Mouse (Mus musculus) heart, adult 2 months (tissue): ENCODE results near the gene 4933402N22Rik. TPM values are rescaled to one million over a fixed set of nuclear protein-coding genes. Genes with fewer than 3 reads are reported as not detected.
"Not testable (repeated sequence)": the region's sequence is repeated elsewhere in the genome, so short reads cannot be mapped to it uniquely, and the experiment has no call there.

ENCODE experiments used
- DNase-seq, 2 experiments: peaks; one replicate each; pipeline ENCODE4 v3.0.0; 2021
- H3K27ac ChIP-seq: fragments of 200-600 bp; 2 replicates; pipeline ENCODE4 v1.8.1; 2022
- H3K27me3 ChIP-seq: fragments of 200-500 bp; 2 replicates; pipeline ENCODE4 v1.6.1; 2012; ENCODE audit warnings: mild to moderate bottlenecking, low read length, inconsistent platforms, mixed read lengths; ENCODE audit not compliant: control insufficient read depth, insufficient read depth
- H3K36me3 ChIP-seq: fragments of 200-500 bp; 2 replicates; pipeline ENCODE4 v1.6.1; 2012; ENCODE audit warnings: low read length, inconsistent platforms; ENCODE audit not compliant: control insufficient read depth, insufficient read depth
- H3K4me1 ChIP-seq: fragments of 200-500 bp; 2 replicates; pipeline ENCODE4 v1.6.1; 2011; ENCODE audit warnings: low read length; ENCODE audit not compliant: control insufficient read depth, insufficient read depth
- H3K4me3 ChIP-seq: fragments of 200-600 bp; 2 replicates; pipeline ENCODE4 v1.8.1; 2022
- H3K79me2 ChIP-seq: fragments of 200-500 bp; replicated peaks from 2 replicates; pipeline ENCODE4 v1.6.1; 2012; ENCODE audit warnings: mild to moderate bottlenecking, inconsistent platforms, low read length, moderate library complexity, mixed read lengths; ENCODE audit not compliant: control insufficient read depth, insufficient read depth
- H3K9ac ChIP-seq: fragments of 200-500 bp; 2 replicates; pipeline ENCODE4 v1.6.1; 2012; ENCODE audit warnings: low read depth, mild to moderate bottlenecking, control low read depth, inconsistent platforms, low read length, mixed read lengths
- WGBS: fragments of 180-500 bp; shearing (Covaris S2); methylation state at CpG from one replicate; pipeline ENCODE4 v1.1.7; 2018; 5-methylcytosine and 5-hydroxymethylcytosine counted together
- intact Hi-C: fragments of 180-260 bp; cut with DNase I; formaldehyde crosslinking; loops from one replicate; pipeline ENCODE4 v1.15.1; 2025
- long read RNA-seq: library from polyadenylated mRNA; stranded (forward); transcript quantifications from one replicate; pipeline ENCODE4 v2.0.0, GENCODE M21; 2021
- polyA plus RNA-seq: library from polyadenylated mRNA; depleted of rRNA; stranded (reverse); fragments of >200 nt; gene quantifications from 2 replicates; pipeline ENCODE4 v1.2.3, GENCODE M21; 2012; rRNA removed
- total RNA-seq, 2 experiments: library from RNA; stranded (reverse); gene quantifications; 2 replicates each; pipeline ENCODE4 v1.2.3; 2021

4933402N22Rik gene
- total RNA-seq: not detected
- polyA plus RNA-seq: not detected in 2 replicates
- long read RNA-seq: 0 reads

GRCm38 (mm10) chr5:11917743-11918142 lies at the start of gene 4933402N22Rik:
4933402N22Rik (plus strand) TSS chr5:11918043.
- H3K79me2 ChIP-seq, H3K36me3 ChIP-seq, H3K27ac ChIP-seq, intact Hi-C loops, H3K4me1 ChIP-seq, H3K9ac ChIP-seq, H3K4me3 ChIP-seq, DNase-seq, H3K27me3 ChIP-seq: not testable (repeated sequence)
- 21% methylated on average over 1 of the region's 2 CpGs for WGBS

GRCm38 (mm10) chr5:11923790-11924189 lies 5.9 kb downstream of the 4933402N22Rik start:
- H3K27me3 ChIP-seq, H3K4me3 ChIP-seq, H3K4me1 ChIP-seq, H3K27ac ChIP-seq, H3K79me2 ChIP-seq, H3K36me3 ChIP-seq, H3K9ac ChIP-seq, intact Hi-C loops, DNase-seq: not testable (repeated sequence)
- 43% methylated on average over 2 of the region's 2 CpGs for WGBS

Other genes with a start within 250 kb of the 4933402N22Rik start
- gene Gm8922, start 236.1 kb upstream of the 4933402N22Rik start, total RNA-seq: not detected
- not detected in 2 replicates for gene Gm8922, start 236.1 kb upstream of the 4933402N22Rik start, polyA plus RNA-seq
- gene Gm8926, start 147.5 kb upstream of the 4933402N22Rik start, total RNA-seq: not detected
- not detected in 2 replicates for gene Gm8926, start 147.5 kb upstream of the 4933402N22Rik start, polyA plus RNA-seq
- gene Gm6465, start 72.5 kb upstream of the 4933402N22Rik start, total RNA-seq: not detected
- not detected in 2 replicates for gene Gm6465, start 72.5 kb upstream of the 4933402N22Rik start, polyA plus RNA-seq